Mouse (Mus musculus) limb, embryonic 11.5 days (tissue): ENCODE measurements at regions not wholly inside any gene's neighbourhood (a gene's known extent, or its start where the extent isn't known, plus 50 kb on each side); places are given as distances from the start of the nearest gene placed in this dataset.
"Not testable (repeated sequence)": the region's sequence is repeated elsewhere in the genome, so short reads cannot be mapped to it uniquely, and the experiment has no call there.

Experiments used
- ATAC-seq: fragments of 200-750 bp; cut with Nextera tagmentation; 2 replicates; pipeline ENCODE4 v1.8.0; 2017; ENCODE audit warnings: low read depth; ENCODE audit not compliant: insufficient number of reproducible peaks, low FRiP score, low TSS enrichment
- DNase-seq: peaks from one replicate; pipeline ENCODE4 v3.0.0-alpha.2; 2015; ENCODE audit warnings: low spot score
- H3K27ac ChIP-seq: fragments of 300-500 bp; sonication (generic); replicated peaks from 2 replicates; pipeline ENCODE4 v1.5.1; 2014; ENCODE audit warnings: low read depth, mild to moderate bottlenecking, low read length
- H3K27me3 ChIP-seq: fragments of 300-500 bp; sonication (generic); 2 replicates; pipeline ENCODE4 v1.6.1; 2014; ENCODE audit warnings: mild to moderate bottlenecking, low read length, mixed read lengths; ENCODE audit not compliant: control insufficient read depth, insufficient read depth
- H3K36me3 ChIP-seq: fragments of 300-500 bp; sonication (generic); 2 replicates; pipeline ENCODE4 v1.6.1; 2014; ENCODE audit warnings: mild to moderate bottlenecking, low read length, moderate library complexity, mixed read lengths; ENCODE audit not compliant: control insufficient read depth, insufficient read depth
- H3K4me1 ChIP-seq: fragments of 300-500 bp; sonication (generic); 2 replicates; pipeline ENCODE4 v1.6.1; 2014; ENCODE audit warnings: low read length, mixed read lengths; ENCODE audit not compliant: control insufficient read depth, insufficient read depth
- H3K4me2 ChIP-seq: fragments of 300-500 bp; sonication (generic); 2 replicates; pipeline ENCODE4 v1.6.1; 2014; ENCODE audit warnings: low read depth, mild to moderate bottlenecking, moderate library complexity; ENCODE audit not compliant: severe bottlenecking
- H3K4me3 ChIP-seq: fragments of 300-500 bp; sonication (generic); 2 replicates; pipeline ENCODE4 v1.5.1; 2014; ENCODE audit warnings: low read depth, low read length
- H3K9ac ChIP-seq: fragments of 300-500 bp; sonication (generic); 2 replicates; pipeline ENCODE4 v1.6.1; 2014; ENCODE audit warnings: mild to moderate bottlenecking, low read length
- H3K9me3 ChIP-seq: fragments of 300-500 bp; sonication (generic); 2 replicates; pipeline ENCODE4 v1.6.1; 2016; ENCODE audit warnings: low read length; ENCODE audit not compliant: control insufficient read depth
- WGBS: fragments of 180-500 bp; shearing (Covaris S2); extraction: QIAGEN DNeasy Blood & Tissue Kit; methylation state at CpG from one replicate; pipeline ENCODE4 v1.1.7; 2014; 5-methylcytosine and 5-hydroxymethylcytosine counted together

GRCm38 (mm10) chr16:30190935-30191514 is 76.3 kb downstream of the Cpn2 start:
- Histone ChIP-seq H3K9ac (no peak overlapping the region), H3K36me3 (no peaks in the 10 kb centered on the region), H3K27ac (no peak overlapping the region), H3K9me3 (no peaks in the 10 kb centered on the region), H3K27me3 (no peaks in the 10 kb centered on the region), H3K4me2 (no peak overlapping the region), H3K4me1 (peaks cover 35% of the 10 kb centered on the region), H3K4me3 (no peak overlapping the region)
- peak; percentile 64 for DNase-seq
- peak; percentile 31; the same call in 1 of the 2 replicates for ATAC-seq
- 35% methylated on average over 15 of the region's 15 CpGs for WGBS

- Histone ChIP-seq H3K4me2 (no peak overlapping the region), H3K9me3 (no peaks in the 10 kb centered on the region), H3K27ac (no peak overlapping the region), H3K9ac (no peak overlapping the region), H3K4me1 (peaks cover 19% of the 10 kb centered on the region), H3K36me3 (no peaks in the 10 kb centered on the region), H3K4me3 (no peak overlapping the region), H3K27me3 (no peaks in the 10 kb centered on the region)
- ATAC-seq, result no peak
- no peak for DNase-seq
- 61% methylated on average over 8 of the region's 8 CpGs for WGBS
Measured at GRCm38 (mm10) chr16:30193294-30194261, 73.7 kb downstream of the Cpn2 start.

GRCm38 (mm10) chr16:30194836-30195235 is 72.5 kb downstream of the Cpn2 start:
- WGBS, result 80% methylated on average over 7 of the region's 7 CpGs
- DNase-seq (no peak), ATAC-seq (no peak)
- no peak overlapping the region for H3K4me3 ChIP-seq
- no peak overlapping the region for H3K9ac ChIP-seq
- no peaks in the 10 kb centered on the region for H3K27me3 ChIP-seq
- H3K4me1 ChIP-seq, result peaks cover 15% of the 10 kb centered on the region
- no peaks in the 10 kb centered on the region for H3K36me3 ChIP-seq
- no peak overlapping the region for H3K27ac ChIP-seq
- no peaks in the 10 kb centered on the region for H3K9me3 ChIP-seq
- no peak overlapping the region for H3K4me2 ChIP-seq

GRCm38 (mm10) chr16:30195859-30196258 is 71.4 kb downstream of the Cpn2 start:
- ATAC-seq, H3K4me3 ChIP-seq, H3K27ac ChIP-seq, H3K4me1 ChIP-seq, H3K9ac ChIP-seq, H3K9me3 ChIP-seq, H3K4me2 ChIP-seq, H3K36me3 ChIP-seq, H3K27me3 ChIP-seq, DNase-seq: not testable (repeated sequence)
- 88% methylated on average over 2 of the region's 2 CpGs for WGBS

GRCm38 (mm10) chr16:30197351-30197750 is 69.9 kb downstream of the Cpn2 start:
- no peak for ATAC-seq
- Histone ChIP-seq H3K4me2 (no peak overlapping the region), H3K27ac (no peak overlapping the region), H3K27me3 (no peaks in the 10 kb centered on the region), H3K4me3 (no peak overlapping the region), H3K4me1 (peaks cover 7% of the 10 kb centered on the region), H3K36me3 (no peaks in the 10 kb centered on the region), H3K9me3 (no peaks in the 10 kb centered on the region), H3K9ac (no peak overlapping the region)
- WGBS, result 85% methylated on average over 3 of the region's 3 CpGs
- DNase-seq, result no peak

- Histone ChIP-seq H3K27me3 (no peaks in the 10 kb centered on the region), H3K4me2 (no peak overlapping the region), H3K9me3 (no peaks in the 10 kb centered on the region), H3K4me3 (no peak overlapping the region), H3K36me3 (no peaks in the 10 kb centered on the region), H3K4me1 (no peaks in the 10 kb centered on the region), H3K27ac (no peak overlapping the region), H3K9ac (no peak overlapping the region)
- no peak for ATAC-seq
- DNase-seq, result no peak
- 74% methylated on average over 4 of the region's 4 CpGs for WGBS
Measured at GRCm38 (mm10) chr16:30199836-30200235, 67.5 kb downstream of the Cpn2 start.

GRCm38 (mm10) chr16:30204144-30204543 is 63.2 kb downstream of the Cpn2 start:
- Histone ChIP-seq H3K9me3 (peaks cover 3% of the 10 kb centered on the region; the same call in 1 of the 2 replicates), H3K4me3 (no peak overlapping the region), H3K27ac (no peak overlapping the region), H3K4me2 (no peak overlapping the region), H3K36me3 (no peaks in the 10 kb centered on the region), H3K27me3 (no peaks in the 10 kb centered on the region), H3K4me1 (peaks cover 6% of the 10 kb centered on the region; the same call in 1 of the 2 replicates), H3K9ac (no peak overlapping the region)
- no peak for DNase-seq
- WGBS, result 67% methylated on average over 4 of the region's 4 CpGs
- ATAC-seq, result no peak

- Histone ChIP-seq H3K9me3 (peaks cover 3% of the 10 kb centered on the region; the same call in 1 of the 2 replicates), H3K27ac (no peak overlapping the region), H3K9ac (peak overlapping the region; percentile 17; the same call in 1 of the 2 replicates), H3K4me3 (no peak overlapping the region), H3K4me2 (no peak overlapping the region), H3K4me1 (peaks cover 6% of the 10 kb centered on the region; the same call in 1 of the 2 replicates), H3K27me3 (no peaks in the 10 kb centered on the region), H3K36me3 (no peaks in the 10 kb centered on the region)
- no peak for ATAC-seq
- 14% methylated on average over 8 of the region's 8 CpGs for WGBS
- no peak for DNase-seq
Measured at GRCm38 (mm10) chr16:30205314-30205815, 61.9 kb downstream of the Cpn2 start.
